Mouse (Mus musculus) granulocyte monocyte progenitor cell, adult 5-6 weeks (primary cell): ENCODE results near the gene Phex. TPM values are rescaled to one million over a fixed set of nuclear protein-coding genes. Genes with fewer than 3 reads are reported as not detected.

Experiments used
- total RNA-seq, 2 experiments: library from RNA; stranded (forward) in 1 of 2; stranded (reverse) in 1 of 2; fragments of 200-712, 200-1000 nt in 1 of 2; fragments of >200 nt in 1 of 2; fragmentation: Nextera tagmentation in 1 of 2; gene quantifications; 2 replicates each; pipeline ENCODE4 v1.2.3; 2014 to 2017

The Phex gene
- total RNA-seq, 2 experiments from 2014 or later: 0.21 TPM; not detected in 1

Other genes with a start within 250 kb of the Phex start
- 53.8 and 60.7 TPM in 2 replicates for gene Sms, start 77.0 kb upstream of the Phex start, total RNA-seq (2014; fragmentation: Nextera tagmentation)
- 84.7 and 118 TPM in 2 replicates for gene Sms, start 77.0 kb upstream of the Phex start, total RNA-seq (2017)
- gene Yy2, start 153.7 kb upstream of the Phex start, total RNA-seq (2014; fragmentation: Nextera tagmentation): 3.8 and 6.2 TPM in 2 replicates
- 1.5 and 4.5 TPM in 2 replicates for gene Yy2, start 153.7 kb upstream of the Phex start, total RNA-seq (2017)
- 24.0 and 28.6 TPM in 2 replicates for gene Mbtps2, start 183.4 kb upstream of the Phex start, total RNA-seq (2014; fragmentation: Nextera tagmentation)
- gene Mbtps2, start 183.4 kb upstream of the Phex start, total RNA-seq (2017): 16.3 and 16.9 TPM in 2 replicates